Mouse (Mus musculus) urinary bladder, adult 18-20 months (tissue): ENCODE data around the gene Tbx3.

Experiments
- DNase-seq, 2 experiments: peaks; one replicate each; pipeline ENCODE4 v3.0.0; 2022; ENCODE audit warnings: low spot score in 2 of 2, mixed read lengths in 2 of 2

Tbx3 gene

DNA sequence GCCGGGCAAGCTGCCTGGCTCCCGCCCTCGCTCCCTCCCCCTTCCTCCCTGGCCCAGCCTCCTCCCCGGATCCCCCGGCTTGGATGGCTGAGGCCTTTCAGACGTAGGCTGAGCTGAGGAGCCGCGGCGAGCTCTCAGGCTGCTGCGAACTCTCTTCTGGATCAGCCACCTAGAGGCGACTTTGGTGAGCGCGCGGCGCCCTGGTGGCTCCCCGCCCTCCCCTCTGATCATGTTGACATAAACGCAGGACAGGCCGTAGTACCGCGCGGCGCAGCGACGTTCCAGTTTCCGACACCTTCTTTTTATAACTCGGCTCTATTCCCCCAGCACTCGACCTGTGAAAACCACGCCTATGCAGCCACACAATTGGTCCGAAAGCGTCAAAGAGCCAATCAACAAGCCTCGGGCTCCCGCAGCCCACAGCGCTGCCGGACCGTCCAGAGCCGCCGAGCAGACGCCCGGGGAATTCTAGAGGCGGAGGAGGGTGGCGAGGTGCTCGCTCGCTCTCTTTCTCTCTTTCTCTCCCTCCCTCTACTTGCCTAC, at the start of gene Tbx3:
Gene Tbx3, plus strand, starts transcription at position 104 of the 543 bp plus-strand sequence.
- DNase-seq: peak; percentile 87 to 96

GRCm38 (mm10) chr5:119622076-119622475, 48.4 kb upstream of the Tbx3 start:
- no peak for DNase-seq

GRCm38 (mm10) chr5:119624554-119624953, 45.9 kb upstream of the Tbx3 start:
- no peak for DNase-seq

DNA sequence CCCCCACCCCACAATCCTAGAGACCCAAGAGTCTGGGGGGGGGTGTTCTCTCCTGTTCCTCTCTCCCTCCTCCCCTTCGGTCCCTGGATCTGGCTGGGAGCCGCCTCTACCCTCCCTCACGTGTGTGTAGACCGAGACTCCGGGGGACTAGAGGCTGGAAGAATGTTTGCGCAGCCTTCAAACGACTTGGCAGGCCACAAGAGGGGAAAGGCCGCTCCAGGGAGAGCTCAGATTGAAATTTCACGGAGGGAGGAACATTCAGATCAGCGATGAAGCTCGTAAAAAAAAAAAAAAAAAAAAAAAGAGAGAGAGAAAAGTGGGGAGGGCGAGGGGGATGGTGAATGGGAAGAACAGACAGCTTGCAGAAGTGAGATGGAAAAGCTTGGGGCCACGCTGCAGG, 44.9 kb upstream of the Tbx3 start:
- no peak for DNase-seq

DNA sequence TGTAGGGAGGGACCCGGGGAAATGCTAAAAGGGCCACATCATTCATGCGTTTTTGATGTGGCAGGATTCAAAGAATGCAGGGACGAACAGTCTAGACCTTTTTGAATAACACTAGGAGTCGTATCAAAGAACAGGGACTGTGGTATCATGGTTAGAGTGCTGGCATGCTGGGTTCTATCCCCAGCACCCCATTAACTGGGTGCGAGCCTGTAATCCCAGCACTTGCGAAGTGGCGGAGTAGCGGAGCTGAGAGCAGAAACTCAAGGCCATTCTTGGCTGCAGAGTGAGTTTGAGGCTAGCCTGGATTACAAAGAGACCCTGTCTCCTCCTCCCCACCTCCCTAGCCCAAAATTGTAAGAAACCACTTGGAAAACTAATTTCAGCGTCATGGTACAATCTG, 44.3 kb upstream of the Tbx3 start:
- DNase-seq: no peak

DNA sequence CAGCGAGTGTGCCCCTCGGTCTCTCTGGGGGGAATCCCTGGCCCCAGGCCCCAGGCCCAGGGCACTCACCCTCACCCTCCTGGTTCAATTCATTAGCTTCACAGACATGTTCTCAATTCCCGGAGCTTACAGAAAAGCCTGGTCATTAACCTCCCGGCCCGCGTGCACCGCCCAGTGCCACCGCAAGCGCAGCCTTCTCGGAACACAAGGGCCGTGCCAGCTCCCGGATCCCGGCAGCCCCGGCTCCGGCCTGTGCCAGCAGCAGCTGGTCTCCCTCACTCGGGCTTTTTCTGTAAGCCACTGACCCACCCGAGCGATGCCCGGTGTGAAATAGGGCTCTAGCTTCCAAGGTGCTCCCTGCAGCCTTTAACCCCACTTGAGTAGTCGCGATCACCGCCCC, 43.8 kb upstream of the Tbx3 start:
- DNase-seq: no peak

GRCm38 (mm10) chr5:119628100-119628499, 42.4 kb upstream of the Tbx3 start:
- DNase-seq: no peak

- DNase-seq: no peak
Measured at GRCm38 (mm10) chr5:119628746-119629327, 41.6 kb upstream of the Tbx3 start.

DNA sequence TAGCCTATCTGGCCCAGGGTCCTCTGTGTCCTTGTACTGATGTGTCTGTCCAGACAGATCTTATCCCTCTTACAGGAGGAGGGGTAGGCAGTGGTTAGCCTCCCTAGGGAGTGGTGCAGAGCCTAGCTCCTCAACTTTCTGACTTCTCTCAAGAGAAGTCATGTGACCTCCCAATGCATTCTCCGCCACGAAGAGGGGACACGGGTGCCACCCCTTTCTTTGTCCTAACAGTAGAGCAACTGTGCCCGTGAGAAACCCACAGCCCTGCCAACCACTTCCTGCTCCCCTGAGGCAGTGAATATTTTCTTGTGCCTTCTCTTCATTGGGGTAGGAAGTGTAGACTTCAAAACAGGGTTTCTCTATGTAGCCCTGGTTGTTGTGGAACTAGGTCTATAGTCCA, 36.9 kb upstream of the Tbx3 start:
- no peak for DNase-seq

DNA sequence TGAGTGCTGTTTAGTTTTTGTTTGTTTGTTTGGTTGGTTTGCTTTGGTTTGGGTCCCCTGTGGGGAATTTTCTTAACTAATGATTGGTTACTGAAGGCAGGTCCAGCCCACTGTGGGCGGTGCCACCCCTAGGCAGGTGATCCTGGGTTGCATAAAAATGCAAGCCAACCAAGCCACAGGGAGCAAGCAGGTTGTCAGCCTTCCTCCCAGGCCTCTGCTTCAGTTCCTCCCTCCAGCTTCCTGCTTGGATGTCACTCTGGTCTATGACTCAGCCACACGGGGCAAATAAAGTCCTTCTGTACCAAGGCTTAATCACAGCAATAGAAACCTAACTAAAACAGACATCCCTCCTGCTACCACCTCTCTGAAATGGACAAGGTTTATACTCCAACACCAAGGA, 35.6 kb upstream of the Tbx3 start:
- no peak for DNase-seq

- no peak for DNase-seq
Measured at GRCm38 (mm10) chr5:119638300-119638699, 32.2 kb upstream of the Tbx3 start.

DNA sequence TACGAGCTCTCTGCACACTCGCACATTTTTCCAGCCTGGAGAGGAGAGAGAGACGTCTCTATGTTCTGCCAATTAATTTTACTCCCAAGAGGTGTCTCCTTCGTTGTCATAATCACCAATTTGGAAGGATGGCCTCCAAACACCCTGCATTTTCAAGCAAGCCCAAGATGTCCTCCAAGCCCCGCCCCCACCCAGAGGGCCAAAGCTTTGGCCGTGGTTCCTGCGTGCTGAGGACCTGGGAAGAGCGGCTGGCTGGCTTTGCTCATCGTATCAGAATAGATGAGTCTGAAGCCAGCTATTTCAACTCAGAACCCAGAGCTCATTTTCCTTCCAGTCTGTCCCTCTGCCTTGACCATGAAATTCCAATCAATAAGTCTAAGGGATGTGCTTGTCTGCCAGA, 29.4 kb upstream of the Tbx3 start:
- DNase-seq: no peak

DNA sequence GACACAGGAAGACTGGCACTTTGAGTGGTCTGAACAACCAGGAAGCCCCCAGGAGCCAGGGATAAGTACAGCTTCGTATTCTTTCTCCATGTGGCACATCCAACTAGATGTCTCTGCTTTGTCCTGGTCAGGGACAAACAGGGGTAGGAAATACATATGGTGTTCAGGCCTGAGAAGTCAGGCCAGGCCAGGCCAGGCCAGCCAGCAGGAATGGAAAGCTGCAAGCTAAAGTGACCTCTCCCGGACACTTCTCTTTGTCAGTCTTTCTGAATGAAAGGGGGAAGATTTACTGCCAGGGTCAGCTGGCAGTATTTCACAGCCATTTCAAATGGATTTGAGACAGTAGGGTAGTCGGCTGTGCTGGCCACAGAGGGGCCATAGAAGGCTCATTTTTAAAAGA, 28.8 kb upstream of the Tbx3 start:
- DNase-seq: no peak

DNA sequence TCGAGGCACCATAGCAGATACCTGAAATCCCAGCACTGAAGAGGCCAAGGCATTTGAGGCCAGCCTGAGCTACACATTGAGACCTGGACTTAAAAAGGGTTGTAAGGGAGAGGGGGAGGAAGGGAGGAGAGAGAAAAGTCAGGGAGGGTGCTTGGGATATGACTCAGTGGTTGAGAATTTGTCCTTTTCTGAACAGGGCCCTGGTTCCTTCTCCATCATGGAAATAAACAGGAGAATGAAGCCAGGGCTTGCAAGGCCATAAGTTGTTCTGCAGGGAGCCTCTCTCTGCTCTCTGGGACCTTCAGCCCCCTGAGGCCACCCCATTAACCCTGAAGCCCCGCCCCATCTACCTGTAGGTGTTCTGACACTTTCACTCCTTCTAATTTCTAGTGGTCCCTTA, 23.5 kb upstream of the Tbx3 start:
- DNase-seq: no peak

- no peak for DNase-seq
Measured at GRCm38 (mm10) chr5:119651135-119651965, 19.1 kb upstream of the Tbx3 start.

DNA sequence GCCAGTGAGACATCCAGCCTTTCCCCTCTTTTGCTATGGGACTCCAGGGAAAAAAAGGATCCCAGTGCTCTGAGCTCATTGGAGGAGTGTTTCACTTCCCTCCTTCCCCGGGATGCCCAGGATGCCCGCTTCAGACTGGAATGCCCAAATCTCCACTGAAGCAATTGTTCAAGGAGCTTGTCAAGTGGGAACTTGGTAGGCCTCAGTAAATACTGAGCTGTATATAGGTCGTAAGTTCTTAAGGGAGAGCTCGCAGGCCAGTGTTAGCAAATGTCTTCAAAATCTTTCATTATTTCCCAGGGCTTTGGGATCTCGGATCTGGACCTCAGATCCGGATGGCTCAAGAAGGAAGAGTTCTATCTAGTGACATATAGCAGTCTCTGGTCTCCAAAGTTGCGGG, 14.1 kb upstream of the Tbx3 start:
- no peak for DNase-seq

DNA sequence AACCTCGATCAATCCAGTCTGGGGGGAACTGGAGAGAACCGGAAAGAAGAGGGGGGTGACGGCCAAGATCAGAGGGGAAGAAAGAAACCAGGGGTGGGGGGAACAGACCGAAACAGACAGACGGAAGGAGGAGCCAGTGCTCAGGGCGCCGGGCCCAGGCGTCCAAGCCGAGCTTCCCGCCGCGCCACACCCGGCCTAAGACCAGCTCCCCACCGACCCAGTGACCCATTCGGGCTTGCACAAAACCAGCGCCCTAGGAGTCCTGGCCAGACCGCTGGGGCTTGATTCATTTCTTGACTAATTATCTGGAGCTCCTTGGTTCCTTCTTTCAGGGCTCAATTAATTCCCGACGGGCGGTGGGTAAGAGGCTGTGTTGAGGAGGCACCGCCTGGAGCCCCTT, 13.6 kb upstream of the Tbx3 start:
- DNase-seq: no peak

GRCm38 (mm10) chr5:119657362-119657761, 13.1 kb upstream of the Tbx3 start:
- DNase-seq: no peak

DNA sequence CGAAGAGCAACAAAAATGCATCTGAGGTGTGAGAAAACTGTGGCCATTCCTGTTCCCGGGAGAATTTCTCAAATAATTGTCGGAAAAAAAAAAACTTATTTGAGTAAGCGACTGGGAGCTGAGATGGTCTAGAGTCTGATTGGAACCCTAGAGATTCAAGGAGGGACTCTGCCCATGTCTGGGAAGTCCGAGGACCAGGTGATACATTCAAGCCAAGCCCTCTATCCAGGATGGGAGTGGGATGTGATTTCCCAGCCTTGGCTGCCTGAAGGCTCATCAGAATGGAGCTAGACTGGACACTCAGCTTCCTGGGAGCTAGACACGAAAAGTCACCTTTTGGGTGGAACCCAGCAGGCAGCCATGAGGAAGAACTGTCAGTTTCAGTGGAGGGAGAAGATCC, 12.7 kb upstream of the Tbx3 start:
- DNase-seq: no peak

DNA sequence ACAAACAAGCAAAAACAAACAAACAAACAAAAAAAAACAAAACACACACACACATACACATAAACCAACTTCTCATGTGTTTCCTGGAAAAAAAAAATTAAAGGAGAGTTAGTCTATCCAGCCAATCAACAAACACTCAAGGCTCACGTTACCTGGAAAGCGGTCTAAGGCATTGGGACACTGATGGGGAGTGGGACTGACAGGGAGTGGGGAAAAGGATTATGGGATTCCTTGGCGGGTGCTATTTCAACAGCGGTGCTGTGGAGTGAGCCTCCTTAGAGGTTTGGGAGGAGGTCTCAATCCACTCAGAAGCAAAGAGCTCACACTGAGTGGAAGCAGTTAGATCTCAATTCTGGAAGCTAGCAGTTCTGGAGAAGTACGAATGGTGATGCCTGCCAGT, 12.1 kb upstream of the Tbx3 start:
- DNase-seq: no peak

GRCm38 (mm10) chr5:119659041-119659440, 11.4 kb upstream of the Tbx3 start:
- DNase-seq: no peak

- no peak for DNase-seq
Measured at GRCm38 (mm10) chr5:119660526-119661410, 9.7 kb upstream of the Tbx3 start.
